Comparison of ENCODE assay signal across 25 mouse cellular contexts in the genomic region with DNA sequence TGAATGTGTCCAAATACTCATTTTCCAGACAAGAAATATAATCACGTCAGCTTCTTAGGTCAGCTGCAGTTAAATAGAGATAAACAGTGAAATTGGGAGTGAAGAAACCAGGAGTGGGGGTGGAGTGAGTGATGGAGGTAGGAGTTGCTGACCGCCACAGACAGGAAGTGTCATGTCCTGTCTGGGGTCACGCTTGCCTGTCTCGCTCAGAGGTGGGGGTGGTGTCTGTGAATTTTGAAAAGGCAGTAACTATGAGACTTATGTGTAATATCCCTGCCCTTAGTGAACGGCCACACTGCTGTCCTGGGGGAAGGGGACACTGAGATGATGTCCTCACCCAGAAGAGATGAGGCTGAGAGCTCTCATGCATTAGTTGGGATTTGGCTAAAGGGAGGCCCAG. TPM values are rescaled to one million over a fixed set of nuclear protein-coding genes. Genes with fewer than 3 reads are reported as not detected.
DNase-seq lines count a peak whose midpoint lies in the region; TF ChIP-seq lines count a peak whose summit lies in the region.
"Had no signal": no experiment of that assay in that cellular context is flagged by ENCODE, and none has a peak within 500 bp of the region (broad histone marks: within the 10 kb centered on the region; RNA-seq: fewer than 3 reads in every experiment).

No protein-coding gene starts in this region.

- DNase-seq in heart, adult 11 months = peak; percentile 66
- no peak for DNase-seq in heart, adult 9 months (ENCODE audit: low spot score in 2 of 2)
- DNase-seq in 416B (ENCODE audit: low read depth) (peak; percentile 48), CH12.LX (ENCODE audit: extremely low read depth) (no peak)
- no peak for DNase-seq in urinary bladder, postnatal 4 days (ENCODE audit: low spot score in 2 of 2)
- no peak for DNase-seq in embryo, embryonic 10.5 days (ENCODE audit: low spot score)
- no peak for DNase-seq in gastrocnemius, postnatal 10 days
- DNase-seq: cerebellum, adult 11-12 months; cerebellum, postnatal 14 days; embryo, embryonic 11 days; heart, adult 18-20 months; heart, postnatal 36 days; kidney, adult 9 months; kidney, postnatal 25 days; liver; lung, postnatal 14 days had no signal

- TF ChIP-seq RAD21 in CH12.LX (IDR thresholded peaks at IDR 0.05; ENCODE audit: low read depth, low read length) = no peak

- H3K4me1 ChIP-seq in CH12.LX (ENCODE audit: control insufficient read depth in 1 of 2, insufficient read depth in 2 of 2) = peaks cover 4 to 36% of the 10 kb centered on the region in 2 experiments
- H3K4me1 ChIP-seq in megakaryocyte, embryonic 14.5 days = peaks cover 30% of the 10 kb centered on the region
- H3K4me1 ChIP-seq: heart, embryonic 15.5 days had no signal

- dilution Hi-C loops in CH12.LX (cut with MboI; ENCODE audit: extremely low pct_ligation_motif_present, extremely low pct_unique_long_range_greater_than_20kb, low sequenced_read_pairs) = no loop called here

- no peaks in the 10 kb centered on the region for H3K36me3 ChIP-seq in CH12.LX (replicated peaks in 1 of 2; ENCODE audit: control insufficient read depth in 1 of 2, insufficient read depth in 1 of 2, low read length in 1 of 2)
- no peaks in the 10 kb centered on the region for H3K36me3 ChIP-seq in megakaryocyte, embryonic 14.5 days (replicated peaks; ENCODE audit: low read length)
- H3K36me3 ChIP-seq: heart, embryonic 15.5 days; hindbrain, embryonic 13.5 days; limb, embryonic 10.5 days had no signal

- TF ChIP-seq CTCF in CH12.LX (conservative IDR thresholded peaks at IDR 0.05 in 1 of 2, IDR thresholded peaks at IDR 0.05 in 1 of 2; ENCODE audit: low read depth in 2 of 2, low read length in 2 of 2) = no peak

- H3K79me2 ChIP-seq in CH12.LX (replicated peaks; ENCODE audit: control insufficient read depth, extremely low read depth, insufficient read depth, poor library complexity, severe bottlenecking) = no peaks in the 10 kb centered on the region

- H3K9me3 ChIP-seq in CH12.LX (replicated peaks; ENCODE audit: low read length) = peaks cover 5% of the 10 kb centered on the region
- H3K9me3 ChIP-seq in megakaryocyte, embryonic 14.5 days = peaks cover 9% of the 10 kb centered on the region; the same call in 1 of the 2 replicates
- H3K9me3 ChIP-seq: forebrain, embryonic 13.5 days; heart, embryonic 15.5 days; hindbrain, embryonic 13.5 days; limb, embryonic 10.5 days had no signal

- no peak overlapping the region for H3K4me2 ChIP-seq in CH12.LX (ENCODE audit: insufficient read depth, low read depth, poor library complexity, severe bottlenecking)
- H3K4me2 ChIP-seq: forebrain, embryonic 13.5 days; heart, embryonic 15.5 days; hindbrain, embryonic 13.5 days had no signal

- no peak overlapping the region for H3K9ac ChIP-seq in CH12.LX (ENCODE audit: insufficient read depth, low read depth)
- H3K9ac ChIP-seq: forebrain, embryonic 13.5 days; heart, embryonic 15.5 days; hindbrain, embryonic 13.5 days had no signal

- H3K27ac ChIP-seq in CH12.LX (ENCODE audit: insufficient read depth, low read depth) = no peak overlapping the region
- H3K27ac ChIP-seq: forebrain, embryonic 13.5 days; heart, embryonic 15.5 days; hindbrain, embryonic 13.5 days; layer of hippocampus, adult 2 months; limb, embryonic 10.5 days had no signal

- in situ Hi-C loops in CH12.LX (cut with MboI; ENCODE audit: low pct_ligation_motif_present, low pct_unique_long_range_greater_than_20kb, low sequenced_read_pairs) = no loop called here

- TF ChIP-seq POLR2A in CH12.LX (IDR thresholded peaks at IDR 0.05; ENCODE audit: low read depth, low read length) = no peak

- no peak for TF ChIP-seq EP300 in CH12.LX (IDR thresholded peaks at IDR 0.05; ENCODE audit: low read length)

- H3K4me3 ChIP-seq in CH12.LX (replicated peaks in 1 of 3; ENCODE audit: low read depth in 2 of 3, low read length in 2 of 3, poor library complexity in 1 of 3) = no peak overlapping the region
- peak overlapping the region; percentile 75 for H3K4me3 ChIP-seq in megakaryocyte, embryonic 14.5 days (replicated peaks)
- H3K4me3 ChIP-seq: forebrain, embryonic 13.5 days; heart, embryonic 15.5 days; hindbrain, embryonic 13.5 days; layer of hippocampus, adult 2 months; limb, embryonic 10.5 days had no signal

- H3K27me3 ChIP-seq in CH12.LX (replicated peaks) = no peaks in the 10 kb centered on the region
- peaks cover 2% of the 10 kb centered on the region for H3K27me3 ChIP-seq in megakaryocyte, embryonic 14.5 days (replicated peaks)
- H3K27me3 ChIP-seq: forebrain, embryonic 13.5 days; heart, embryonic 15.5 days; hindbrain, embryonic 13.5 days had no signal

TF ChIP-seq in CH12.LX, 34 proteins besides CTCF, POLR2A, EP300 and RAD21:
- TF ChIP-seq TCF12 (IDR thresholded peaks at IDR 0.05; ENCODE audit: low read depth, low read length) (0 out of 2 replicates have a peak, but pooled peaks have one; percentile 16), BHLHE40 (IDR thresholded peaks at IDR 0.05; ENCODE audit: low read depth, low read length) (peak; percentile 43), USF2 (conservative IDR thresholded peaks at IDR 0.05; ENCODE audit: low read depth, low read length) (no peak), JUN (IDR thresholded peaks at IDR 0.05; ENCODE audit: insufficient read depth, low read depth, low read length) (no peak), NRF1 (IDR thresholded peaks at IDR 0.05; ENCODE audit: low read depth, low read length) (no peak), MEF2A (IDR thresholded peaks at IDR 0.05; ENCODE audit: borderline replicate concordance, low read depth, low read length) (no peak), UBTF (IDR thresholded peaks at IDR 0.05; ENCODE audit: low read depth, low read length) (no peak), ELF1 (IDR thresholded peaks at IDR 0.05; ENCODE audit: low read depth, low read length) (peak; percentile 41; the same call in 1 of the 2 replicates)

RNA-seq across cellular contexts. Expression of gene Rgs16, which starts 30.7 kb away (rescaled TPM):
- total RNA-seq in CH12.LX (2012; rRNA removed) = 0.21 and 0.25 TPM in 2 replicates
- total RNA-seq in CH12.LX (2014; rRNA removed) = 0.15 TPM in 2 replicates
- polyA plus RNA-seq in CH12.LX (2012; ENCODE audit: insufficient read length, low read depth) = 0.26 TPM in 1 of 2 replicates, not detected in the other
- not detected in 2 replicates for polyA plus RNA-seq in megakaryocyte, embryonic 14.5 days (2012; ENCODE audit: insufficient read depth, low replicate concordance)
- 10 to 100 TPM in 1 of 2 experiments, 1 to 10 TPM in 1; 7.7 to 10.8 TPM for total RNA-seq in gastrocnemius, postnatal 10 days (2021)
- total RNA-seq: neutrophil, adult 5-6 weeks had no signal

RNA-seq across cellular contexts. Expression of gene Rnasel, which starts 39.8 kb away (rescaled TPM):
- total RNA-seq in CH12.LX (2012; rRNA removed) (7.5 and 8.4 TPM in 2 replicates), CH12.LX (2014; rRNA removed) (9.2 and 9.7 TPM in 2 replicates)
- polyA plus RNA-seq in CH12.LX (2012; ENCODE audit: insufficient read length, low read depth) = 18.8 and 19.8 TPM in 2 replicates
- 2.3 and 3.2 TPM in 2 replicates for polyA plus RNA-seq in megakaryocyte, embryonic 14.5 days (2012; ENCODE audit: insufficient read depth, low replicate concordance)
- 1 to 10 TPM; 5.9 to 9.7 TPM for total RNA-seq in gastrocnemius, postnatal 10 days (2021)

RNA-seq across cellular contexts. Expression of gene Rgs8, which starts 56.6 kb away (rescaled TPM):
- total RNA-seq in CH12.LX (2012; rRNA removed) = not detected in 2 replicates
- not detected in 2 replicates for total RNA-seq in CH12.LX (2014; rRNA removed)
- 0.03 TPM in 1 of 2 replicates, not detected in the other for polyA plus RNA-seq in CH12.LX (2012; ENCODE audit: insufficient read length, low read depth)
- polyA plus RNA-seq in megakaryocyte, embryonic 14.5 days (2012; ENCODE audit: insufficient read depth, low replicate concordance) = 0.04 TPM in 1 of 2 replicates, not detected in the other
- 1 to 10 TPM in 1 of 2 experiments, under 1 TPM in 1; 0.99 to 1.2 TPM for total RNA-seq in gastrocnemius, postnatal 10 days (2021)
- total RNA-seq: gastrocnemius, adult 8-10 months; heart, adult 18-20 months; heart, postnatal 36 days; neutrophil, adult 5-6 weeks had no signal
- polyA plus RNA-seq: liver, embryonic 16.5 days had no signal

Comparison
In these comparisons a context has a peak if more than half of its experiments do, and no peak if none do; other contexts are left out.
1. DNase-seq: peak in heart, adult 11 months (single experiment) and 416B (single experiment); none in heart, adult 9 months (0 of 2), CH12.LX (single experiment), urinary bladder, postnatal 4 days (0 of 2), embryo, embryonic 10.5 days (single experiment) and gastrocnemius, postnatal 10 days (single experiment).
2. RNA of gene Rgs16, which starts 30.7 kb away (total RNA-seq): 7.7 to 10.8 TPM in gastrocnemius, postnatal 10 days; 0.15 to 0.25 TPM in CH12.LX; every median in the first group is over 4 times any median in the second.